Mouse (Mus musculus) liver, adult 2 months (tissue): ENCODE measurements around the gene Rab12.

Experiments
- CTCF ChIP-seq: fragments of 200-500 bp; IDR thresholded peaks from 2 replicates; pipeline ENCODE4 v1.5.1; 2011; ENCODE audit warnings: low read depth, low read length, control low read depth
- POLR2A ChIP-seq: fragments of 200-500 bp; IDR thresholded peaks from 2 replicates; pipeline ENCODE4 v1.6.1; 2011; ENCODE audit warnings: low read length, control low read depth; ENCODE audit not compliant: insufficient read depth; ENCODE audit errors: extremely low read depth

- TF ChIP-seq POLR2A (no peak), CTCF (no peak)
These were observed 62.3 kb downstream of the Rab12 start for GRCm38 (mm10) chr17:66457278-66457677.
